Mouse (Mus musculus) heart, embryonic 13.5 days (tissue): ENCODE data around the gene Gjc2. TPM values are rescaled to one million over a fixed set of nuclear protein-coding genes. Genes with fewer than 3 reads are reported as not detected.

Source experiments
- ATAC-seq: fragments of 200-750 bp; cut with Nextera tagmentation; 2 replicates; pipeline ENCODE4 v1.8.0; 2017; ENCODE audit warnings: moderate TSS enrichment; ENCODE audit not compliant: insufficient number of reproducible peaks, low FRiP score, low TSS enrichment; ENCODE audit errors: extremely low read depth
- H3K27ac ChIP-seq: fragments of 300-500 bp; sonication (generic); replicated peaks from 2 replicates; pipeline ENCODE4 v1.5.1; 2015; ENCODE audit warnings: moderate library complexity, mild to moderate bottlenecking, inconsistent platforms
- H3K27me3 ChIP-seq: fragments of 300-500 bp; sonication (generic); replicated peaks from 2 replicates; pipeline ENCODE4 v1.6.1; 2015; ENCODE audit warnings: mild to moderate bottlenecking, inconsistent platforms
- H3K36me3 ChIP-seq: fragments of 300-500 bp; sonication (generic); 2 replicates; pipeline ENCODE4 v1.6.1; 2015; ENCODE audit warnings: mild to moderate bottlenecking, inconsistent platforms
- H3K4me1 ChIP-seq: fragments of 300-500 bp; sonication (generic); 2 replicates; pipeline ENCODE4 v1.6.1; 2015; ENCODE audit warnings: inconsistent platforms
- H3K4me2 ChIP-seq: fragments of 300-500 bp; sonication (generic); 2 replicates; pipeline ENCODE4 v1.6.1; 2015; ENCODE audit warnings: inconsistent platforms, mild to moderate bottlenecking, moderate library complexity
- H3K4me3 ChIP-seq: fragments of 300-500 bp; sonication (generic); 2 replicates; pipeline ENCODE4 v1.5.1; 2015; ENCODE audit warnings: moderate library complexity, mild to moderate bottlenecking, inconsistent platforms
- H3K9ac ChIP-seq: fragments of 300-500 bp; sonication (generic); 2 replicates; pipeline ENCODE4 v1.6.1; 2015; ENCODE audit warnings: inconsistent platforms, mild to moderate bottlenecking, moderate library complexity
- H3K9me3 ChIP-seq: fragments of 300-500 bp; sonication (generic); 2 replicates; pipeline ENCODE4 v1.6.1; 2016; ENCODE audit warnings: inconsistent platforms
- WGBS: fragments of 180-500 bp; shearing (Covaris S2); methylation state at CpG from one replicate; pipeline ENCODE4 v1.1.7; 2015; ENCODE audit warnings: mixed read lengths; 5-methylcytosine and 5-hydroxymethylcytosine counted together
- polyA plus RNA-seq: library from polyadenylated mRNA; unstranded; fragments of >200 nt; fragmentation: Nextera tagmentation; extraction: Ambion mirVana; gene quantifications from 2 replicates; pipeline ENCODE4 v1.2.1, GENCODE M21; 2015

The Gjc2 gene
- polyA plus RNA-seq, 1 experiment from 2014 or later, result 0.28 TPM

DNA sequence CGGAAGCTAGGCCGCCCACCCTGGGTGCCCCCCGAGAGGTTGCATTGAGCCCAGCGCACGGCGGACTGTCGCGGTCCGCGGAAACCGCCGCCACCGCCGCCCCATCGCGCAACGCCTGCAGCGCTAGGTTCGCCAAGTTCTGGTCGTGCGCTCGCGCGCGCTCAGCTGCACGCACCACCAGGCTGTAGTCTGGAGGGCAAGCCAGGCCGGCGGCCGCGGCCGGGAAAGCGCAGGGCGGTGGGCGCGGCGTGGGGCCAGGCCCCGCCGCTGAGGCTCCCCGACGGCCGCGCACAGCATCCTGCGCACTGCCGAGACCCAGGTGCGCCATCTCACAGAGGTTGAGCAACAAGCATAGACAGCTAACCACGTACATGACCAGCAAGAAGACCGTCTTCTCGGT is 6.5 kb downstream of the Gjc2 start:
- Histone ChIP-seq H3K9me3 (no peaks in the 10 kb centered on the region), H3K27me3 (peaks cover 87% of the 10 kb centered on the region), H3K27ac (no peak overlapping the region), H3K4me2 (peak overlapping the region; percentile 65), H3K4me3 (peak overlapping the region; percentile 45), H3K36me3 (no peaks in the 10 kb centered on the region), H3K4me1 (peaks cover 25% of the 10 kb centered on the region), H3K9ac (peak overlapping the region; percentile 63)
- 2% methylated on average over 48 of the region's 48 CpGs for WGBS
- ATAC-seq, result no peak

DNA sequence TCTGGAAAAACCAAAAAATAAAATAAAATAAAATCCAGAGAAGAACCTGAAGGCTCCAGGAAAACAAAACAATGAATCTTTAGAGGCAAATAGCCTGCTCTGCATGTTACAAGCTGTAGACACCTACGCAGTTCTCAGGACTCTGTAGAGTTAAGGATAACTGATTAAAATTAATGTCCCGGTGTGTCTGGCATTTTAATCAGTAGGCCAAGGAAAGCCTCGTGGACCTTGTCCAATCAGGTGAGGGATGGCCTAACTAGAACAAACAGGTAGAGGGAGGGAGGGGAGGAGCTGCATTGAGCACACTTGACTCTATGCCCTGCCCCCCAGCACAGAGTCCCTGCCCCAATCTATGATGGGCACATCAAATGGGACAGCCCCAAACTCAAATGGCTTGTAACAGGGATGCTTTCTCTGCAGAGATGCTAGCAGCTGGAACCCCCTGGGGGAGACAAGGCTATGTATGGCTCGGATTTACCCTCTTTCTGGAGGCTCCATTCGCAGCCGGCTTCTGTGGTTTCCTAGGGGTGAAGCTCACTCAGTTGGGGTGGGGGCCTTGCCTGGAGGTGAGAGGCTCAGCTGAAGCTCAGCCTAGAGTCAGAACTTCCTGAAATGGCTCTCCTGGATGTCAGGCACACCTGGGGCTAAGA is 8.7 kb downstream of the Gjc2 start:
- no peak overlapping the region for H3K9ac ChIP-seq
- peaks cover 79% of the 10 kb centered on the region for H3K27me3 ChIP-seq
- 59% methylated on average over 6 of the region's 6 CpGs for WGBS
- no peak overlapping the region for H3K27ac ChIP-seq
- H3K4me3 ChIP-seq, result no peak overlapping the region
- H3K9me3 ChIP-seq, result no peaks in the 10 kb centered on the region
- H3K4me1 ChIP-seq, result peaks cover 18% of the 10 kb centered on the region
- ATAC-seq, result no peak
- H3K36me3 ChIP-seq, result no peaks in the 10 kb centered on the region
- H3K4me2 ChIP-seq, result no peak overlapping the region

DNA sequence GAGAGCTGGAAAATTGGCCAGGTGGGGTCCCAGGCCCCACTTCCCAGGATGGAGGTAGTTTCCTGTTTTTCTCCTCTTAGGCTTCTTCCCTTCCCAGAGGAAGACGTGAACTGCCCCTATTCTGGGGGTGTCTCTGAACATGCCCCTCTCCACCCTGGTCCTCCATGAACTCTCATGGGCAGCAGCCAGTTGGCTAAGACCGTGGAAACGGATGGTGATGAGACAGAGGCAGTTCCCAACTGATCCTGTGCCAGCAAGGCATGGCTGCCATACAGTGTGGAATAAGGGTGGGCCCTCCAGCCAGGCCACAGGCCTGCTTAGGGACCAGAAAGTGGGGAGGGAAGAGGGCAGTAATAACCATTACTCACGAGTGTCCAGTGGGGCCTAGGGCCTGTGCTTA is 12.5 kb downstream of the Gjc2 start:
- 75% methylated on average over 4 of the region's 4 CpGs for WGBS
- H3K9ac ChIP-seq, result no peak overlapping the region
- no peak overlapping the region for H3K4me2 ChIP-seq
- no peaks in the 10 kb centered on the region for H3K36me3 ChIP-seq
- ATAC-seq, result no peak
- peaks cover 42% of the 10 kb centered on the region for H3K27me3 ChIP-seq
- no peaks in the 10 kb centered on the region for H3K9me3 ChIP-seq
- no peak overlapping the region for H3K27ac ChIP-seq
- H3K4me3 ChIP-seq, result no peak overlapping the region
- peaks cover 16% of the 10 kb centered on the region for H3K4me1 ChIP-seq

DNA sequence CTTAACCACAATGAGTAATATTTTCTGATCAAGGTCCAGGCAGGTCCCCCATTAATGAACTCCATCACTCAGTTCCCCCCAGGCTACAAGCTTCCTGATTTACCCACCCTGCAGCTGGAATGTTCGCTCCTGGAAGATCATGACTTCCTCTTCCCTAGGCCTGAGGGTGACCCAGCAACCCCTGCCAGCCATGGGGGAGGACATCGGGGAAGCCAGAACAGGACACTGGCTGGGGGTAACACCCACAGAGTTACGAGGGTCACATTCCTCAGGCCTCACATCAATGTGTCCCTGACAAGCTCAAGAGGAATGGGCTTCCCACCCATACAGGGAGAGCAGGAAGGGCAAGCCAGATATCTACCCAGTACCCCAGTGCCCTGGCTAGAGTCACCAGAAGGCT is 13.2 kb downstream of the Gjc2 start:
- Histone ChIP-seq H3K9ac (no peak overlapping the region), H3K27ac (no peak overlapping the region), H3K4me1 (peaks cover 22% of the 10 kb centered on the region), H3K9me3 (no peaks in the 10 kb centered on the region), H3K36me3 (no peaks in the 10 kb centered on the region), H3K27me3 (peaks cover 34% of the 10 kb centered on the region), H3K4me3 (no peak overlapping the region), H3K4me2 (no peak overlapping the region)
- 41% methylated on average over 3 of the region's 3 CpGs for WGBS
- ATAC-seq, result no peak

DNA sequence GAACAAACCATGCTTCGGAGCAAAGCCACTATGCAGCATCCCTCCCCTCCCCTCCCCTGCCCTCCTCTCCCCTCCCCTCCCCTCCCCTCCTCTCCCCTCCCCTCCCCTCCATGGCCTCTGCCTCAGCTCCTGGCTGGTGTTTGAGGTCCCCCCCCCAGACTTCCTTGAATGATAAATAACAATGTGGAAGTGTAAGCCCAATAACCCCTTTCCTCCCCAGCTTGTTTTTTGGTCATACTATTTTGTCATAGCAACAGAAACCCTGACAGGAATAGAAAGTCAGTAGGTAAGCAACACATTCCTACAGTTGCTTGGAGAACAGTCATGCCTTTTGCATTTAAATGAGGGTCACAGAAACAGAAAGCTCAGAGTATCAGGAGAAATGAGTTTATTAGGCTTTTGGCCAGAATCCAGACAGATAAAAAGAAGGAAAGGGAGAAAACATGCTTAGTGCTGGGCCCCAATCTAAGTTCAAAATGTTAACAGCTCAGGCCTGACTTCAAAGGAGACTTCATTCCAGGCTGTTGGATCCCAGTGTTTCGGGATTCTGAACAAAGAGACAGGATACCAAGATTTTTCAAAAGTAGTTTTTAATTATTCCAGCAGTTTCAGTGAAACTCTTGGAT is 17.3 kb downstream of the Gjc2 start:
- Histone ChIP-seq H3K27me3 (no peaks in the 10 kb centered on the region), H3K9me3 (no peaks in the 10 kb centered on the region), H3K9ac (no peak overlapping the region), H3K4me3 (no peak overlapping the region), H3K4me2 (no peak overlapping the region), H3K27ac (peak overlapping the region; percentile 100), H3K4me1 (peaks cover 54% of the 10 kb centered on the region), H3K36me3 (no peaks in the 10 kb centered on the region)
- 46% methylated on average over 2 of the region's 2 CpGs for WGBS
- ATAC-seq, result no peak

DNA sequence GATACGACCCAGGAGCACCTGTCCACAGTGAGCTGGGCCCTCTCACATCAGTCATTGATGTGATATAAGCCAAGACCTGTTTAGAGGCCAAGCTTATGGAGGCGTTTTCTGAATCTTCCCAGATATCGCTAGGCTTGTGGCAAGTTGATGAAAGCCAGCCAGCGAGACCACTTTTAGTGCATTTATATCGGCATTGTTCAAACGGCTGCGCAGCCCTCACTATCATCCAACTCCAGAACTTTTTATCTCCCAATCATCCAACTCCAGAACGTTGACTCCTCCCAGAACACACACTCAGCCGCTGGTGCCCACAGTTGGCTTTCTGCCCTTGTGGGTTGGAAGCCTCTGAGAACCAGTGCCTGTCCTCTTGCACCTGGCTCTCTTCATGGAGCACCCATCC is 18.6 kb downstream of the Gjc2 start:
- H3K27me3 ChIP-seq, result no peaks in the 10 kb centered on the region
- H3K27ac ChIP-seq, result peak overlapping the region; percentile 100
- peak overlapping the region; percentile 74 for H3K4me2 ChIP-seq
- H3K9ac ChIP-seq, result peak overlapping the region; percentile 93
- H3K4me3 ChIP-seq, result peak overlapping the region; percentile 78
- 45% methylated on average over 9 of the region's 9 CpGs for WGBS
- no peaks in the 10 kb centered on the region for H3K9me3 ChIP-seq
- ATAC-seq, result no peak
- H3K4me1 ChIP-seq, result peaks cover 48% of the 10 kb centered on the region
- H3K36me3 ChIP-seq, result peaks cover 8% of the 10 kb centered on the region; the same call in 1 of the 2 replicates

DNA sequence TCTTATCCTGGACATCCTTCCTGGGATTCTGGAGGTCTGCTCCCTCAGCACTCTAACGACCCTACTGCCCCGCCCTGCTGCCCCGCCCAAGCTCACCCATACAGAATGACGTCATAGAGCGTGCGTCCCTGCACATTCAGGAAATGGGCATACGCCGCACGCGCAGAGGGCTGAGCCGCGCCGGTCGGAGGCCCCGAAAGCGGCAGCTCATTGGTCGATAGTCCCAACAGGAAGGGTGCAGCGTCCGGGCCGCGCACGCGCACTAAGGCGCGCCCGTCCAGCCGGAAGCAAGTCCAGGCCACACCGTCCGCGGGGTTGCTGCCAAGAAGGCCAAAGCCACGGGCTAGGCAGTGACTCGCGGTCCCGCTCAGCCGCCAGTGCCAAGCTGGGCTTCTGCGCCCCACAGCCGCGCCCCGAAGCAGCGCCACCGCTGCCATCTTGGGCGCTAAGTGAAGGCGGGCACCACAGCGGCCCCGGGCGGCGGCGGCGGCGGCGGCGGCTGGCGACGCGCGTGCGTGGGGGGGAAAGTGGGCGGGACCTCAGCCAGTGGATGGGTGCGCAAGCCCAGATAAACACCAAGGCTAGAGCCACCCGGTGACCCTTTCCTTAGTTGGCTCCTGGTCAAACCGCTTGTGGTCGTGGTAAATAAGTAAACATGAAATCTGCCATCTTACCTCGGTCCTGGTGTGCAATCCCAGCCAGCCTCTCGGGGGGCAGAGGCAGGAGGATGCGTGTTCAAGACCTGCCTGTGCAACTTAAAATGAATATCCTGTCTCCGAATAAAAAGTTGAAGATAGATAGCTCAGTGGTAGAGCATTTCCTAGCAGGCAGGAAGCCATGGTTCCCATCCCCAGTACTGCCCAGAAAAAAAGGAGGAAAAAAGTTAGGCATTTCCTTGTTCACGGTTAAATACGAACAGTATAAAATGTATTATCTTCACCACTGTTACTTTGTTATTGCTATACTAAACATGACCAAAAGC is 19.5 kb downstream of the Gjc2 start, which contains the start of gene Iba57:
Iba57 (minus strand) TSS at position 485 of the 982 bp plus-strand sequence.
- no peaks in the 10 kb centered on the region for H3K9me3 ChIP-seq
- peak within 1 kb of the TSS; percentile 93 for H3K9ac ChIP-seq
- H3K4me2 ChIP-seq, result peak within 1 kb of the TSS; percentile 74
- peak within 1 kb of the TSS; percentile 78 for H3K4me3 ChIP-seq
- WGBS, result 2% methylated on average over 68 of the region's 68 CpGs
- H3K4me1 ChIP-seq, result peaks cover 48% of the 10 kb centered on the region
- H3K27me3 ChIP-seq, result no peaks in the 10 kb centered on the region
- peak within 1 kb of the TSS; percentile 100 for H3K27ac ChIP-seq
- ATAC-seq, result peak; percentile 96
- H3K36me3 ChIP-seq, result peaks cover 12% of the 10 kb centered on the region

DNA sequence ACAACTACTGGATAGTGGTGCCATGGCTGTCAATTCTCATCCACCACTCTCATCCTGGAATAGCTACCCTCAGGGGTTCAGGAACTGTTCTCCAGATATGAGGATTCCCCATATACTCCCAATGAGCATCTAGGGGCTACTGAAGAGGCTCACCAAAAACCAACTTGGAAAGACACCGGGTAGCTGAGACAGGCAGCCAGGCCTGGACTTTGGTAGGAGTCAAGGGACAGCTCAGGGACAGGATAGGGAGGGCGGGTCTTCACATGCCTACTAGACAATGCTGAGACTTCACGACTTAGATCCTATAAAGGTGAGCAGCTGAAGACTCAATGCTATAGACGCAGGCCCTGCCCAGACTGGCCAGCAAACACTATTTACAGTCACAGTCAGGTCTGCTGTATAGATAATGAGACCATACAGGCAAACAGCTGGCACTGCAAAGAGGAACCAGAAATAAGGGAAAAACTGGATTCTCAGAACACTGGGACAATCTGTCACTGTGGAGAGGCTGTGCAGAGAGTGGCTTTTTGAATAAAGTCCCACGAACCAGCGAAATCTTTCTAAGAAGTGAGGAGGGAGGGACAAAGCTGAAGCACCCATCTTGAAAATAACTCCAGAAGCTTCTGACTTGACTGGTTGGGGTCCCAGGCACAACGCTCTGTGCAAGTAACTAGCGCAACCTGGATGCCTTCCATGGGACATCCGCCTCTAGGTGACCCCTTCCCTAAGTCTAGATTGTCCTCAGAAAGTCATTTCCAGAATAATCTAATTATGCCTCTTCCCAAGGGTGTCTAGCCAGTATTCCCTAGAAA is 20.4 kb downstream of the Gjc2 start:
- H3K36me3 ChIP-seq, result peaks cover 21% of the 10 kb centered on the region
- 62% methylated on average over 9 of the region's 9 CpGs for WGBS
- no peak for ATAC-seq

DNA sequence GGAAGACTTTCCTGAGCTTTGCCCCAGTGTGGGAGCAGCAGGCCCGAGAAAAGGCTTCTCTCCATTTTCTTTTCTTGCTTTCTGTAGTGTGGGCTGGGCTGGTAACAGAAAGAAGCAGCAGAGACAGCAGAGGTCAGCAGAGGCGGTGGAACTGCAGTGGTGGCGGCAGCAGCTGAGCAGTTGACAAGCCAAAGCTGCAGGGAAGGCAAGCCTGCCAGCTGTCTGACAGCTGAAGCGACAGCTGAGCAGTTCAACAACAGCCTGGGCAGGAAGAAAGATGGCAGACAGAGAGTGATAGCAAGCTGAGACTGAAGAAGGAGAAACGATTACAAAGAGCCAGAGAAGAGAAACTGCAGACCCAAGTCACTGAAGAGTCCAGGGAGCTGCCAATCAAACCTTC is 21.6 kb downstream of the Gjc2 start:
- no peak for ATAC-seq
- Histone ChIP-seq H3K4me2 (no peak overlapping the region), H3K36me3 (peaks cover 33% of the 10 kb centered on the region), H3K9ac (peak overlapping the region; percentile 47; the same call in 1 of the 2 replicates), H3K4me3 (no peak overlapping the region), H3K27ac (peak overlapping the region; percentile 100), H3K4me1 (peaks cover 45% of the 10 kb centered on the region), H3K9me3 (no peaks in the 10 kb centered on the region), H3K27me3 (no peaks in the 10 kb centered on the region)
- 30% methylated on average over 5 of the region's 5 CpGs for WGBS

More for the DNA sequence above, 20.4 kb downstream of the Gjc2 start:
- peaks cover 48% of the 10 kb centered on the region for H3K4me1 ChIP-seq
- peak overlapping the region; percentile 93 for H3K9ac ChIP-seq
- H3K4me3 ChIP-seq, result peak overlapping the region; percentile 78
- no peaks in the 10 kb centered on the region for H3K27me3 ChIP-seq
- H3K9me3 ChIP-seq, result no peaks in the 10 kb centered on the region
- H3K4me2 ChIP-seq, result peak overlapping the region; percentile 74
- H3K27ac ChIP-seq, result peak overlapping the region; percentile 100

DNA sequence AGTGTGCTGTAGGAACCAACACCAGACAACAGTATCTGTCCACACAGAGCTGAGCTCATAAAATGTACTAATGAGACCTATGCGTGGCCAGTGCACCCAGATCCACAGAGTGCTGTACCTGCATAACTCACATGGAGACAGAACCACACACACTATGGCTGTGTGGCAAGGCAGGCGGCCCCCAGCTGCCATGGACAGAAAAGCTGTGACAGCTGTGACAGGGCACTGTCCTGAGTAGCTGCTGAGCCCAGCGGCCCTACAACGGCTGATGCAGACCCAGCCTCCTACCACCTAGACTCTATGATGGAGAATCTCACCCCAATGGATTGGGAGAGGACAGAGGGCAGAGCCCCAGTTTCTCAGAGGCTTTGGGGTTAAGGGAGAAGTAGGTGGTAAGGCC is 23.5 kb downstream of the Gjc2 start:
- no peak for ATAC-seq

More for the DNA sequence above, 23.5 kb downstream of the Gjc2 start:
- Histone ChIP-seq H3K4me2 (no peak overlapping the region), H3K36me3 (peaks cover 46% of the 10 kb centered on the region), H3K9ac (no peak overlapping the region), H3K27ac (no peak overlapping the region), H3K27me3 (no peaks in the 10 kb centered on the region), H3K4me3 (no peak overlapping the region), H3K4me1 (peaks cover 33% of the 10 kb centered on the region), H3K9me3 (no peaks in the 10 kb centered on the region)
- WGBS, result 86% methylated on average over 4 of the region's 4 CpGs
